Mouse (Mus musculus) spleen, adult 2 months (tissue): ENCODE data around the gene Ccdc89.

Source experiments
- CTCF ChIP-seq: fragments of 200-500 bp; IDR thresholded peaks from 2 replicates; pipeline ENCODE4 v1.5.1; 2011; ENCODE audit warnings: mild to moderate bottlenecking, inconsistent platforms; ENCODE audit not compliant: insufficient read depth, insufficient read length, insufficient replicate concordance; ENCODE audit errors: extremely low read depth
- POLR2A ChIP-seq: fragments of 200-500 bp; IDR thresholded peaks from 2 replicates; pipeline ENCODE4 v1.6.1; 2011; ENCODE audit warnings: low read depth, low read length, inconsistent platforms

DNA sequence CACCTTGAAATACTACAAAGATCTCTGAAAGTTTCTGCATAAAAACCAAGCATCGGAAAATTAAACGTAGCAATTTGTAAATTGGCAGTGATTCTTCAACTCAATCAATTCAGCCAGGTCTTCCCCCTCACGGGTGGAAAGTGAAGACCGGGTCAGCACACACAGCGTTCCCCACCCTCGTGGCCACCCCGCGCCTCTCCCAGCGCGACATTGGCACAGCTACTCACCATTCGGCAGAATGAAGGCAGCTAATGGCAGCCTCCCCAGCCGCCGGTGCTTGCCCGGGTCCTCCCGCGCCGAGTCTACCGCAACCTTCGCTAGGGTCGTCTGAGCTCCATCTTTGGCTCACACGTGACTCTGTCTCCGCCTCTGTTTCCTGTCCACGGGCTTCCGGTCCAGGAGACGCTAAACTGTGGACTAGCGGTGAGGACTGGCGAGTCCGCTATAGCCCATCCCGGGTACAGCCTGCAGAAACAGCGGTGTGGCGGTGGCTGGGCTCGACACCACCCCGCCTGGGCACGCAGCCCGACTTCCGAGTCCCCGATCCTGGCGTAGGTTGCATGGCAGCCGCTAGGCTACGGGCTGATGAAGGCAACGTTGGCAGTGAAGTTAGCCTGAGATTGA is 30.6 kb downstream of the Ccdc89 start, which contains the start of gene Tmem126a:
- peak; percentile 76 for TF ChIP-seq POLR2A
- peak; percentile 24; the same call in 1 of the 2 replicates for TF ChIP-seq CTCF
